Mouse (Mus musculus): ENCODE data around the gene Pcdh11x. TPM values are rescaled to one million over a fixed set of nuclear protein-coding genes. Genes with fewer than 3 reads are reported as not detected.
"Not testable (repeated sequence)": the region's sequence is repeated elsewhere in the genome, so short reads cannot be mapped to it uniquely, and the experiment has no call there.

Gene Pcdh11x
- 17.6 and 19.3 TPM in 2 replicates for polyA plus RNA-seq (2015; fragmentation: Nextera tagmentation; extraction: Ambion mirVana)

GRCm38 (mm10) chrX:120290011-120290899 lies at the start of gene Pcdh11x:
Pcdh11x (plus strand) TSS chrX:120290259.
- 14% methylated on average over 31 of the region's 40 CpGs for WGBS
- H3K4me1 ChIP-seq (replicated peaks): peaks cover 6% of the 10 kb centered on the region
- peak; percentile 82 for ATAC-seq (ENCODE audit: low FRiP score)
- peak within 1 kb of the TSS; percentile 50 for H3K4me3 ChIP-seq
- peak within 1 kb of the TSS; percentile 48; the same call in 1 of the 2 replicates for H3K27ac ChIP-seq
- H3K4me2 ChIP-seq: peak within 1 kb of the TSS; percentile 67
- no peaks in the 10 kb centered on the region for H3K9me3 ChIP-seq
- no peaks in the 10 kb centered on the region for H3K27me3 ChIP-seq
- H3K9ac ChIP-seq: peak within 1 kb of the TSS; percentile 69
- no peaks in the 10 kb centered on the region for H3K36me3 ChIP-seq

DNA sequence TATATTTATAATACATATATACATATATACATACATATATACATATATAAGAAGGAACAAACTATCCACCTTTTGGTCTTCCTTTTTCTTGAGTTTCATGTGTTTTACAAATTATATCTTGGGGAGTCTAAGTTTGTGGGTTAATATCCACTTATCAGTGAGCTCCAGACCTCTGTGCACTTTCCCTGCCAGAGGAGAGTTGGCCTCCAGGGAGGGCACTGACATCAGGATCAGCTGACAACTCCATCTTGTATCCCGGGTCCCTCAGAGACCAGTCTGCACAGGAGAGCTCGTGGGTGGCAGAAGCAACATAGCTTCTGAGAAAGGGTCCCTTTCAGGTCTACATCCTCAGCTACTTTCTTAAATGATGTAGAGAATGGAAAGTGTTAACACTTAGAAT lies 30.0 kb upstream of the Pcdh11x start:
- Histone ChIP-seq H3K27ac (no peak overlapping the region), H3K36me3 (no peaks in the 10 kb centered on the region), H3K4me2 (no peak overlapping the region), H3K4me3 (no peak overlapping the region), H3K9me3 (no peaks in the 10 kb centered on the region), H3K9ac (no peak overlapping the region), H3K4me1 (replicated peaks) (no peaks in the 10 kb centered on the region), H3K27me3 (no peaks in the 10 kb centered on the region)
- ATAC-seq (ENCODE audit: low FRiP score): no peak
- WGBS: 65% methylated on average over 2 of the region's 2 CpGs

DNA sequence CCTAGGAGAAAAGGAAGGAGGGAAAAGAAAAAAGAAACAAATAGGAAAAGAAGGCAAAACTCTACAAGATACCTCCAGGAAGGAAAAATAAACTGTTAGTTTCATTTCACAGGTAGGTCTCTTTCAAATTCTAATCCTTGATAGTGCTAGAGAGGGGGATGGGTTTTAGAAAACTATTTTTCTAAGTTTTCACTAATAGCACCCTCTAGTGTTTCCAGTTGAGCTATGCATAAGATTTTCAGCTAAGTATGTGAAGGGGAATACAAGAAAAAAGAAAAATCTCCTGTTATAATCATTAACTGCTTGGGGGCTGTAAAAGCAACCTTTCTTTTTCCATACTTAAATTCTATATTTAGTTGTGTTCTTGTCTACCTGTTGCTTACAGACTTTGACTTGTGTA lies 4.5 kb upstream of the Pcdh11x start:
- no peak for ATAC-seq (ENCODE audit: low FRiP score)
- no peaks in the 10 kb centered on the region for H3K36me3 ChIP-seq

GRCm38 (mm10) chrX:120287502-120287901 lies 2.6 kb upstream of the Pcdh11x start:
- Histone ChIP-seq H3K4me2 (no peak overlapping the region), H3K9ac (no peak overlapping the region), H3K9me3 (no peaks in the 10 kb centered on the region), H3K4me3 (no peak overlapping the region), H3K4me1 (replicated peaks) (peaks cover 6% of the 10 kb centered on the region), H3K27ac (no peak overlapping the region), H3K36me3 (no peaks in the 10 kb centered on the region), H3K27me3 (no peaks in the 10 kb centered on the region)
- 11% methylated on average over 1 of the region's 1 CpGs for WGBS
- ATAC-seq (ENCODE audit: low FRiP score): no peak

More for the DNA sequence above, 4.5 kb upstream of the Pcdh11x start:
- H3K27ac ChIP-seq: no peak overlapping the region
- H3K4me2 ChIP-seq: no peak overlapping the region
- H3K9ac ChIP-seq: no peak overlapping the region
- no peaks in the 10 kb centered on the region for H3K27me3 ChIP-seq
- 0 out of 2 replicates have a peak, but pooled peaks cover 2% of the 10 kb centered on the region for H3K4me1 ChIP-seq (replicated peaks)
- no peak overlapping the region for H3K4me3 ChIP-seq
- H3K9me3 ChIP-seq: no peaks in the 10 kb centered on the region

GRCm38 (mm10) chrX:120290900-120291280 lies 831 bp downstream of the Pcdh11x start:
- Histone ChIP-seq H3K9me3 (no peaks in the 10 kb centered on the region), H3K4me2 (peak overlapping the region; percentile 67), H3K27me3 (no peaks in the 10 kb centered on the region), H3K4me1 (replicated peaks) (peaks cover 6% of the 10 kb centered on the region), H3K36me3 (no peaks in the 10 kb centered on the region), H3K9ac (peak overlapping the region; percentile 69), H3K27ac (no peak overlapping the region), H3K4me3 (peak overlapping the region; percentile 50)
- WGBS: 8% methylated on average over 18 of the region's 18 CpGs
- no peak for ATAC-seq (ENCODE audit: low FRiP score)

DNA sequence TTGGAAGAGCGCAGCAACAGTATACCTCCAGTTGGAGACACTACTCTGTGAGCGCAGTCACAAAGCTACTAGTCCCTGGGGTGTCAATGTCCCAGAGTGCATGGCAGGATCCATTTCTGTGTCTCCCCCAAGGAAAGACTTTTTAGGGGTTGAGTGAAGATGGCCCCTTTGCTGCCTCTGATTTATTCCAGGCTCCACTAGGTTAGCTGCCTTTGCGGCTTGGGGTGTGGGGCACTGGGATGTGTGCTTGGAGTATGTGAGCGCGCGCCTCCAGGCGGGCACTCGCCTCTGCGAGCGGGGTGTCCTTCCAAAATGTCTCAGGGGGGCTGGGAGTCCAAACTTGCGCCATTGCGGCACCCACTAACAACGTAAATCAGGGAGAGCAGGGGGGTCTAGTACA lies 1.6 kb downstream of the Pcdh11x start:
- 11% methylated on average over 13 of the region's 13 CpGs for WGBS
- peak overlapping the region; percentile 67 for H3K4me2 ChIP-seq
- no peak for ATAC-seq (ENCODE audit: low FRiP score)
- no peaks in the 10 kb centered on the region for H3K36me3 ChIP-seq
- no peaks in the 10 kb centered on the region for H3K27me3 ChIP-seq
- H3K4me3 ChIP-seq: peak overlapping the region; percentile 50
- no peaks in the 10 kb centered on the region for H3K9me3 ChIP-seq
- H3K27ac ChIP-seq: no peak overlapping the region
- H3K4me1 ChIP-seq (replicated peaks): peaks cover 6% of the 10 kb centered on the region
- no peak overlapping the region for H3K9ac ChIP-seq

DNA sequence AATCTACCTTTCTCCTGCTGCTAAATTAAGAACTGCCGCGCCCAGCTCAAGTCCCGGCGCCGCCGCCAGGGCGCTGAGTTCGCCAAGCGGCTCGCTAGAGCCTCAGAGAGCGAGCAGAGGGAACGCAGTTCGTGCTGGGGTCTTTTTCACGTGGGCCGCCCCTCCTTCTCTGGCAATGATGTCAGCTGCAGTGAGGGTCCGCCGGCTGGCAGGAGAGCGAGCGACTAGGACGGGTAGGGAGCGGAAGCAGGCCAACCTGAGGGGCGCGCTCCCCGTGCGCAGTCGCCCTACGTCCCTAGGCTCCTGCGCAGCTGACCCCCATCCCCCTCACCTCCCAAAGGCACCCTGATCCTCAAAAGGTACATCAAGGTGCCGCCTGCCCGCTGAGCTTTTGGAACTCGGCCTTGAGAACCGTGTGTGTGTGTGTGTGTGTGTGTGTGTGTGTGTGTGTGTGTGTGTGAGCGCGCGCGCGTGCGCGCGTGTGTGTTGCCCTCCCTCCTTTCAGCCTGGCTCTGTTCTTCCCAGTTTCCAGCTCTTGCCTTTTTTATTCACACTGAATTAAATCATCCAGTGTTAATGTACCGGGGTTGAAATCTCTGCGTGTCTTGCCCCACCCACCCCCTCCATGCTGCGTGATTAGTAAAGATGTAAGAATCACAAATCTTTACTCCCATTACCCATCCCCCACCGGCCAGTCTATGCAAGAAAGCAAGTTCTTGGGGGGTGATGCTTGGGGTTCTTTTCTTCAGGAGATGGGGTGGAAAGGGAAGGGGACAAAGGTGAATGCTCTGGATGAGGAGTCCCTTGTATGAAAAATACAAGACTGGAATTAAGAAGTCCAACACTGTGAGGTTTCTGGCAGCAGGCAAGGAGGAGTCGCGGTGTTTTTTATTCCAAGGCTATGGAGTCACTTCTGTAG lies 3.0 kb downstream of the Pcdh11x start:
- Histone ChIP-seq H3K4me3 (peak overlapping the region; percentile 50), H3K9ac (peak overlapping the region; percentile 66), H3K9me3 (no peaks in the 10 kb centered on the region), H3K4me1 (replicated peaks) (peaks cover 6% of the 10 kb centered on the region), H3K27me3 (no peaks in the 10 kb centered on the region), H3K4me2 (peak overlapping the region; percentile 67), H3K27ac (peak overlapping the region; percentile 67), H3K36me3 (no peaks in the 10 kb centered on the region)
- peak; percentile 87 for ATAC-seq (ENCODE audit: low FRiP score)
- WGBS: 4% methylated on average over 35 of the region's 46 CpGs

- Histone ChIP-seq H3K27ac (no peak overlapping the region), H3K9ac (no peak overlapping the region), H3K4me3 (no peak overlapping the region), H3K27me3 (no peaks in the 10 kb centered on the region), H3K9me3 (no peaks in the 10 kb centered on the region), H3K36me3 (no peaks in the 10 kb centered on the region), H3K4me2 (no peak overlapping the region), H3K4me1 (replicated peaks) (no peaks in the 10 kb centered on the region)
- no peak for ATAC-seq (ENCODE audit: low FRiP score)
- 66% methylated on average over 2 of the region's 2 CpGs for WGBS
These were observed 11.6 kb downstream of the Pcdh11x start for GRCm38 (mm10) chrX:120301469-120302175.

GRCm38 (mm10) chrX:120312995-120313394 lies 22.9 kb downstream of the Pcdh11x start, which contains the start of gene H2afb3:
H2afb3 (minus strand) TSS chrX:120313095.
- H3K4me2 ChIP-seq; ATAC-seq (ENCODE audit: low FRiP score); H3K4me3 ChIP-seq; H3K4me1 ChIP-seq (replicated peaks); H3K36me3 ChIP-seq; H3K9me3 ChIP-seq; H3K9ac ChIP-seq; H3K27ac ChIP-seq; H3K27me3 ChIP-seq: not testable (repeated sequence)
- WGBS: 81% methylated on average over 9 of the region's 10 CpGs

GRCm38 (mm10) chrX:120466225-120466624 lies 176.2 kb downstream of the Pcdh11x start:
- no peak overlapping the region for H3K4me3 ChIP-seq
- H3K4me2 ChIP-seq: no peak overlapping the region
- H3K9ac ChIP-seq: no peak overlapping the region
- no peaks in the 10 kb centered on the region for H3K9me3 ChIP-seq
- H3K4me1 ChIP-seq (replicated peaks): no peaks in the 10 kb centered on the region
- 77% methylated on average over 1 of the region's 1 CpGs for WGBS
- H3K27ac ChIP-seq: no peak overlapping the region
- no peaks in the 10 kb centered on the region for H3K36me3 ChIP-seq
- H3K27me3 ChIP-seq: no peaks in the 10 kb centered on the region
- no peak for ATAC-seq (ENCODE audit: low FRiP score)

GRCm38 (mm10) chrX:120486428-120486827 lies 196.4 kb downstream of the Pcdh11x start:
- no peak for ATAC-seq (ENCODE audit: low FRiP score)
- no peak overlapping the region for H3K4me2 ChIP-seq
- H3K9me3 ChIP-seq: no peaks in the 10 kb centered on the region
- H3K27me3 ChIP-seq: no peaks in the 10 kb centered on the region
- H3K4me3 ChIP-seq: no peak overlapping the region
- H3K27ac ChIP-seq: no peak overlapping the region
- no peak overlapping the region for H3K9ac ChIP-seq
- no peaks in the 10 kb centered on the region for H3K4me1 ChIP-seq (replicated peaks)
- no peaks in the 10 kb centered on the region for H3K36me3 ChIP-seq

DNA sequence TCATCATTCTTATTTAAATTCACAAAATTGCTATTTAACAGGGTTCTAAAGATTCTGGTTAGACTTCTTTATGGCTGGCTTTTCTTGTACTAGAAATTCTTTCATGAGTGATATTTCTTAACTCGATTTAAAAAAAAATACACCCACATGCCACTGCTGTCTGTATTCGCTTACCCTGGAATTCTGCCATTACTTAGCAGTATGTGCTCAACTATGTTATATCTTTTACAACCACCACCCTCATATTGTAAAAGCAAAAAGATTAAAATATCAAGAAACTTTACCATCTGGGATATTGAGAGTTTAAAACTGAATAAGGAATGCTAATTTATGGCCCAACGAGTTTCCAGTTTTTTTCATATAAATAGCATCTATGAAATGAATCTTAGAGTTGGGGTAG lies 234.9 kb downstream of the Pcdh11x start:
- Histone ChIP-seq H3K9me3 (no peaks in the 10 kb centered on the region), H3K36me3 (no peaks in the 10 kb centered on the region), H3K9ac (no peak overlapping the region), H3K27ac (no peak overlapping the region), H3K4me2 (no peak overlapping the region), H3K4me1 (replicated peaks) (no peaks in the 10 kb centered on the region), H3K4me3 (no peak overlapping the region), H3K27me3 (no peaks in the 10 kb centered on the region)
- 88% methylated on average over 3 of the region's 3 CpGs for WGBS
- no peak for ATAC-seq (ENCODE audit: low FRiP score)

All from hindbrain, embryonic 13.5 days (tissue).